Mouse (Mus musculus) CH12.LX (cell line): ENCODE data around the gene Vamp4. TPM values are rescaled to one million over a fixed set of nuclear protein-coding genes. Genes with fewer than 3 reads are reported as not detected.

ENCODE experiments used
- DNase-seq: peaks from one replicate; pipeline ENCODE4 v3.0.0-alpha.2; 2013; ENCODE audit errors: extremely low read depth
- H3K27ac ChIP-seq: 2 replicates; pipeline ENCODE4 v1.5.1; 2012; ENCODE audit warnings: low read depth, mild to moderate bottlenecking, control low read depth, moderate library complexity; ENCODE audit not compliant: insufficient read depth
- H3K27me3 ChIP-seq: replicated peaks from 2 replicates; pipeline ENCODE3; 2012; ENCODE audit warnings: inconsistent platforms
- H3K36me3 ChIP-seq, 2 experiments: replicated peaks in 1 of 2; 2 replicates each; pipeline versions ENCODE3 to v1.6.1; 2012; ENCODE audit warnings: inconsistent platforms in 1 of 2, low read length in 1 of 2, mild to moderate bottlenecking in 1 of 2, mixed read lengths in 1 of 2, moderate library complexity in 1 of 2; ENCODE audit not compliant: control insufficient read depth in 1 of 2, insufficient read depth in 1 of 2
- H3K4me1 ChIP-seq, 2 experiments: 2 replicates each; pipeline ENCODE4 v1.6.1; 2012; ENCODE audit warnings: inconsistent platforms in 1 of 2, moderate library complexity in 1 of 2; ENCODE audit not compliant: insufficient read depth in 2 of 2, control insufficient read depth in 1 of 2
- H3K4me2 ChIP-seq: 2 replicates; pipeline ENCODE4 v1.6.1; 2012; ENCODE audit warnings: low read depth, mild to moderate bottlenecking, control low read depth; ENCODE audit not compliant: poor library complexity, insufficient read depth, severe bottlenecking
- H3K4me3 ChIP-seq, 3 experiments: fragments of 150-350 bp in 1 of 3; sonication (generic) in 1 of 3; replicated peaks in 1 of 3; 2 replicates each; pipeline versions ENCODE3 to v1.5.1; 2011 to 2012; ENCODE audit warnings: low read depth in 2 of 3, low read length in 2 of 3, mild to moderate bottlenecking in 2 of 3, moderate library complexity in 2 of 3, control low read depth in 1 of 3, improper control_type of control experiment in 1 of 3, inconsistent platforms in 1 of 3, mixed read lengths in 1 of 3; ENCODE audit not compliant: poor library complexity in 1 of 3
- H3K79me2 ChIP-seq: replicated peaks from 2 replicates; pipeline ENCODE4 v1.6.1; 2012; ENCODE audit warnings: mild to moderate bottlenecking, moderate library complexity; ENCODE audit not compliant: control insufficient read depth, poor library complexity, insufficient read depth, severe bottlenecking; ENCODE audit errors: extremely low read depth
- H3K9ac ChIP-seq: 2 replicates; pipeline ENCODE4 v1.6.1; 2012; ENCODE audit warnings: low read depth, mild to moderate bottlenecking, control low read depth, moderate library complexity; ENCODE audit not compliant: insufficient read depth
- H3K9me3 ChIP-seq: replicated peaks from 2 replicates; pipeline ENCODE3; 2012; ENCODE audit warnings: low read length, inconsistent platforms, mixed read lengths
- BHLHE40 ChIP-seq: IDR thresholded peaks from 2 replicates; pipeline ENCODE4 v1.6.1; 2011; ENCODE audit warnings: mild to moderate bottlenecking, low read depth, low read length, improper control_type of control experiment
- CHD1 ChIP-seq: IDR thresholded peaks from 2 replicates; pipeline ENCODE4 v1.6.1; 2012; ENCODE audit warnings: low read depth, low read length, improper control_type of control experiment, inconsistent platforms
- CHD2 ChIP-seq: IDR thresholded peaks from 2 replicates; pipeline ENCODE4 v1.6.1; 2011; ENCODE audit warnings: low read length, improper control_type of control experiment
- CTCF ChIP-seq, 2 experiments: IDR thresholded peaks in 1 of 2; conservative IDR thresholded peaks in 1 of 2; 2 replicates each; pipeline ENCODE4 v1.5.1; 2011 to 2012; ENCODE audit warnings: low read depth in 2 of 2, low read length in 2 of 2, improper control_type of control experiment in 1 of 2, inconsistent platforms in 1 of 2, mild to moderate bottlenecking in 1 of 2, moderate library complexity in 1 of 2
- E2F4 ChIP-seq: IDR thresholded peaks from 2 replicates; pipeline ENCODE4 v1.6.1; 2011; ENCODE audit warnings: low read depth, low read length, improper control_type of control experiment; ENCODE audit not compliant: insufficient replicate concordance
- EP300 ChIP-seq: IDR thresholded peaks from 2 replicates; pipeline ENCODE4 v1.6.1; 2011; ENCODE audit warnings: low read length, improper control_type of control experiment
- ETS1 ChIP-seq: conservative IDR thresholded peaks from 2 replicates; pipeline ENCODE4 v1.6.1; 2012; ENCODE audit warnings: low read depth, mild to moderate bottlenecking, inconsistent platforms, low read length, improper control_type of control experiment, moderate library complexity
- HCFC1 ChIP-seq: IDR thresholded peaks from 2 replicates; pipeline ENCODE4 v1.6.1; 2012; ENCODE audit warnings: low read depth, mild to moderate bottlenecking, inconsistent platforms, low read length, improper control_type of control experiment
- IRF4 ChIP-seq: IDR thresholded peaks from 2 replicates; pipeline ENCODE4 v1.6.1; 2014; ENCODE audit warnings: low read depth, mild to moderate bottlenecking, inconsistent platforms, low read length, improper control_type of control experiment
- JUN ChIP-seq: IDR thresholded peaks from 2 replicates; pipeline ENCODE4 v1.6.1; 2011; ENCODE audit warnings: low read depth, mild to moderate bottlenecking, low read length, improper control_type of control experiment, moderate library complexity; ENCODE audit not compliant: insufficient read depth
- JUND ChIP-seq: conservative IDR thresholded peaks from 2 replicates; pipeline ENCODE4 v1.6.1; 2011; ENCODE audit warnings: low read depth, low read length, improper control_type of control experiment
- KAT2A ChIP-seq: IDR thresholded peaks from 2 replicates; pipeline ENCODE4 v1.6.1; 2012; ENCODE audit warnings: low read length, improper control_type of control experiment, inconsistent platforms; ENCODE audit not compliant: insufficient replicate concordance
- MAFK ChIP-seq: IDR thresholded peaks from 2 replicates; pipeline ENCODE4 v1.6.1; 2011; ENCODE audit warnings: low read length, improper control_type of control experiment; ENCODE audit not compliant: insufficient replicate concordance
- MAX ChIP-seq: IDR thresholded peaks from 2 replicates; pipeline ENCODE4 v1.6.1; 2011; ENCODE audit warnings: low read length, improper control_type of control experiment
- MAZ ChIP-seq: IDR thresholded peaks from 2 replicates; pipeline ENCODE4 v1.6.1; 2012; ENCODE audit warnings: low read depth, mild to moderate bottlenecking, inconsistent platforms, low read length, improper control_type of control experiment, moderate library complexity
- MYC ChIP-seq: IDR thresholded peaks from 2 replicates; pipeline ENCODE4 v1.6.1; 2011; ENCODE audit warnings: low read depth, mild to moderate bottlenecking, improper control_type of control experiment, low read length
- NELFE ChIP-seq: IDR thresholded peaks from 2 replicates; pipeline ENCODE4 v1.6.1; 2011; ENCODE audit warnings: low read depth, low read length, improper control_type of control experiment
- PAX5 ChIP-seq: IDR thresholded peaks from 2 replicates; pipeline ENCODE4 v1.6.1; 2012; ENCODE audit warnings: low read length, inconsistent platforms, mixed read lengths
- POLR2A ChIP-seq: IDR thresholded peaks from 2 replicates; pipeline ENCODE4 v1.6.1; 2011; ENCODE audit warnings: low read depth, mild to moderate bottlenecking, improper control_type of control experiment, low read length
- POLR2AphosphoS2 ChIP-seq: IDR thresholded peaks from 2 replicates; pipeline ENCODE4 v1.6.1; 2011; ENCODE audit warnings: low read depth, low read length, improper control_type of control experiment
- RAD21 ChIP-seq: IDR thresholded peaks from 2 replicates; pipeline ENCODE4 v1.6.1; 2011; ENCODE audit warnings: low read depth, mild to moderate bottlenecking, low read length, improper control_type of control experiment, moderate library complexity
- RCOR1 ChIP-seq: conservative IDR thresholded peaks from 2 replicates; pipeline ENCODE4 v1.6.1; 2012; ENCODE audit warnings: low read depth, mild to moderate bottlenecking, inconsistent platforms, low read length, improper control_type of control experiment
- SIN3A ChIP-seq: IDR thresholded peaks from 2 replicates; pipeline ENCODE4 v1.6.1; 2012; ENCODE audit warnings: low read length, improper control_type of control experiment, inconsistent platforms
- SMC3 ChIP-seq: IDR thresholded peaks from 2 replicates; pipeline ENCODE4 v1.6.1; 2011; ENCODE audit warnings: low read depth, low read length, improper control_type of control experiment
- TBP ChIP-seq: conservative IDR thresholded peaks from 2 replicates; pipeline ENCODE4 v1.6.1; 2011; ENCODE audit warnings: low read depth, low read length, improper control_type of control experiment
- TCF12 ChIP-seq: IDR thresholded peaks from 2 replicates; pipeline ENCODE4 v1.6.1; 2014; ENCODE audit warnings: low read depth, mild to moderate bottlenecking, inconsistent platforms, low read length, improper control_type of control experiment
- UBTF ChIP-seq: IDR thresholded peaks from 2 replicates; pipeline ENCODE4 v1.6.1; 2012; ENCODE audit warnings: low read depth, mild to moderate bottlenecking, inconsistent platforms, low read length, improper control_type of control experiment, moderate library complexity
- USF1 ChIP-seq: IDR thresholded peaks from 2 replicates; pipeline ENCODE4 v1.6.1; 2014; ENCODE audit warnings: low read depth, mild to moderate bottlenecking, inconsistent platforms, low read length, improper control_type of control experiment
- USF2 ChIP-seq: conservative IDR thresholded peaks from 2 replicates; pipeline ENCODE4 v1.6.1; 2011; ENCODE audit warnings: low read depth, low read length, improper control_type of control experiment
- ZKSCAN1 ChIP-seq: IDR thresholded peaks from 2 replicates; pipeline ENCODE4 v1.6.1; 2012; ENCODE audit warnings: low read depth, inconsistent platforms, low read length, improper control_type of control experiment, borderline replicate concordance
- ZMIZ1 ChIP-seq: IDR thresholded peaks from 2 replicates; pipeline ENCODE4 v1.6.1; 2012; ENCODE audit warnings: low read depth, mild to moderate bottlenecking, inconsistent platforms, low read length, improper control_type of control experiment
- ZNF384 ChIP-seq: IDR thresholded peaks from 2 replicates; pipeline ENCODE4 v1.6.1; 2012; ENCODE audit warnings: low read depth, low read length, improper control_type of control experiment, inconsistent platforms
- dilution Hi-C: fragments of 300-500 bp; cut with MboI; formaldehyde crosslinking; loops from 2 replicates; pipeline ENCODE4 v1.14.3; 2020; ENCODE audit warnings: low sequenced_read_pairs; ENCODE audit not compliant: extremely low pct_unique_long_range_greater_than_20kb, extremely low pct_ligation_motif_present
- in situ Hi-C: fragments of 300-500 bp; cut with MboI; formaldehyde crosslinking; loops from 3 replicates; pipeline ENCODE4 v1.14.3; 2019; ENCODE audit warnings: low sequenced_read_pairs, low pct_ligation_motif_present, low pct_unique_long_range_greater_than_20kb, mixed read lengths
- polyA plus RNA-seq: library from polyadenylated mRNA; unstranded; fragments of >175 nt; gene quantifications from 2 replicates; pipeline ENCODE4 v1.2.1, GENCODE M21; 2012; ENCODE audit warnings: low read depth; ENCODE audit not compliant: insufficient read length
- total RNA-seq, 2 experiments: library from RNA; depleted of rRNA; stranded (reverse); fragments of 300-350 nt in 1 of 2; fragments of >200 nt in 1 of 2; gene quantifications; 2 replicates each; pipeline ENCODE4 v1.2.3; 2012 to 2014

Vamp4 gene
- total and polyA plus RNA-seq, 3 experiments = 17.9 to 38.5 (median 36.8) TPM

DNA sequence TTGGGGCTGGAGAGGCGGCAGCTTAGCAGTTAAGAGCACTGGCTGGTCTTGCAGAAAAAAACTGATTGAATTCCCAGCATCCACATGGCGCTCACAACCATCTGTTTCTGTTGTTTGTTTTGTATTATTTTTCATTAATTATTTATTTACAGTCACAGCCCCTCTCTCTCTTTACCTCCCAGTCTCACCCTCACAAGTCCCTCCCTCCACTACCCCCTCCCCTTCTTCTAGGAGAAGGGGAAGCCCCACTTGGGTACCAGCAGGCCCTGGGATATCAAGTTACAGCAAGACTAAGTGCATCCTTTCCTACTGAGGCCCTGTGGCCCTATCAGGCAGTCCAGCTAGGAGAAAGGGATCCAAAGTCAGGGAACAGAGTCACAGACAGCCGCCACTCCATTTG, 3.0 kb upstream of the Vamp4 start:
- DNase-seq = no peak
- no peak overlapping the region for H3K4me3 ChIP-seq
- H3K4me2 ChIP-seq = no peak overlapping the region
- no peaks in the 10 kb centered on the region for H3K9me3 ChIP-seq
- peaks cover 0 to 2% of the 10 kb centered on the region in 2 experiments for H3K36me3 ChIP-seq
- H3K9ac ChIP-seq = no peak overlapping the region
- H3K4me1 ChIP-seq = peaks cover 10 to 32% of the 10 kb centered on the region in 2 experiments
- no peaks in the 10 kb centered on the region for H3K27me3 ChIP-seq
- H3K27ac ChIP-seq = no peak overlapping the region
- H3K79me2 ChIP-seq = peaks cover 14% of the 10 kb centered on the region
- TF ChIP-seq MAZ (peak; percentile 76; the same call in 1 of the 2 replicates), IRF4 (no peak), TBP (no peak)
- dilution Hi-C loops = no loop called here
- in situ Hi-C loops = no loop called here

DNA sequence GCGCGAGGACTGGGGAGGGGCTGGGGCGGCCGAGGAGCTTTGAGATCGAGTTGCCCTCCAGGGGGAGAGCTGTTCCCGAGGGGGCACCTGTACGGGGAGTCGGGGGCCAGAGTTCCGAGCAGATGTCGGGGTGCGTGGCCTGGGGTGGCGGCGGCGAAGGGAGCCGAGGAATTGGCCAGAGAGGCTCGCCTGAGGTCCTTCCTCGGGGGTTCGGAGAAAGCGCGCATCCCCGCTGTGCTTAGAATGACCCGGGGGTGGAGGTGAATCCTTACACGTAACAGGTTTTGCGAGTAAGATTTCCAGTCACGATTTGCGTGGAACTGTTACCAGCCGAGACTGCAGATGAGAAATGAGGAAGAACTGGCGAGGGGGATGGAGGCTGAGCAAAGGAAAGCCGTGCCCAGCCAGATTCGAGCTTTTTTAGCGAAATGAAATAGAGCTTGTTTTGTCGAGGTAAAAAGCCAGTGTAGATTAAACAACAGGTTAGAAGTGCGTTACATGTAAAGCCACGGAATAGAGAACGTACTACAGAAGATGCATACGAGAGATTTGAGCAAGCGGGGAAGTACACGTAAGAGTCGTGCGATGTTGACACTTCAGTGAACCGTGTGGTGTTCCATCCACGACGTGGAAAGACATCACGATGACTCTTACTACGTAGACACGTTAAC, 751 bp downstream of the Vamp4 start:
- Histone ChIP-seq H3K4me1 (peaks cover 10 to 39% of the 10 kb centered on the region in 2 experiments), H3K4me2 (peak overlapping the region; percentile 86), H3K27me3 (no peaks in the 10 kb centered on the region), H3K9me3 (peaks cover 11% of the 10 kb centered on the region), H3K27ac (peak overlapping the region; percentile 67), H3K9ac (peak overlapping the region; percentile 97), H3K4me3 (peak overlapping the region; percentile 83 to 98 (median 93)), H3K79me2 (peaks cover 30% of the 10 kb centered on the region), H3K36me3 (peaks cover 12 to 26% of the 10 kb centered on the region in 2 experiments)
- peak; percentile 78 for DNase-seq
- dilution Hi-C loops (no loop called here), in situ Hi-C loops (no loop called here)
- TF ChIP-seq POLR2AphosphoS2 (0 out of 2 replicates have a peak, but pooled peaks have one; percentile 4), RCOR1 (no peak), ETS1 (0 out of 2 replicates have a peak, but pooled peaks have one; percentile 27), RAD21 (no peak), CTCF (conservative IDR thresholded peaks at IDR 0.05 in 1 of 2, IDR thresholded peaks at IDR 0.05 in 1 of 2; ENCODE audit: low read depth in 2 of 2, low read length in 2 of 2) (no peak), MAFK (no peak), HCFC1 (no peak), JUN (no peak), ZMIZ1 (no peak), ZNF384 (no peak), PAX5 (no peak), TBP (no peak; the same call in 1 of the 2 replicates), BHLHE40 (peak; percentile 30; the same call in 1 of the 2 replicates), KAT2A (no peak), NELFE (peak; percentile 41; the same call in 1 of the 2 replicates), CHD1 (no peak), SIN3A (peak; percentile 68), MAX (peak; percentile 59; the same call in 1 of the 2 replicates), MAZ (no peak), USF2 (no peak), E2F4 (no peak), USF1 (no peak), SMC3 (no peak), EP300 (no peak), IRF4 (no peak), ZKSCAN1 (no peak), CHD2 (no peak), MYC (peak; percentile 57; the same call in 1 of the 2 replicates), JUND (peak; percentile 10; the same call in 1 of the 2 replicates), POLR2A (no peak; the same call in 1 of the 2 replicates), TCF12 (no peak), UBTF (no peak)
